Mouse (Mus musculus): ENCODE measurements around the gene Aup1.

Aup1 gene

DNA sequence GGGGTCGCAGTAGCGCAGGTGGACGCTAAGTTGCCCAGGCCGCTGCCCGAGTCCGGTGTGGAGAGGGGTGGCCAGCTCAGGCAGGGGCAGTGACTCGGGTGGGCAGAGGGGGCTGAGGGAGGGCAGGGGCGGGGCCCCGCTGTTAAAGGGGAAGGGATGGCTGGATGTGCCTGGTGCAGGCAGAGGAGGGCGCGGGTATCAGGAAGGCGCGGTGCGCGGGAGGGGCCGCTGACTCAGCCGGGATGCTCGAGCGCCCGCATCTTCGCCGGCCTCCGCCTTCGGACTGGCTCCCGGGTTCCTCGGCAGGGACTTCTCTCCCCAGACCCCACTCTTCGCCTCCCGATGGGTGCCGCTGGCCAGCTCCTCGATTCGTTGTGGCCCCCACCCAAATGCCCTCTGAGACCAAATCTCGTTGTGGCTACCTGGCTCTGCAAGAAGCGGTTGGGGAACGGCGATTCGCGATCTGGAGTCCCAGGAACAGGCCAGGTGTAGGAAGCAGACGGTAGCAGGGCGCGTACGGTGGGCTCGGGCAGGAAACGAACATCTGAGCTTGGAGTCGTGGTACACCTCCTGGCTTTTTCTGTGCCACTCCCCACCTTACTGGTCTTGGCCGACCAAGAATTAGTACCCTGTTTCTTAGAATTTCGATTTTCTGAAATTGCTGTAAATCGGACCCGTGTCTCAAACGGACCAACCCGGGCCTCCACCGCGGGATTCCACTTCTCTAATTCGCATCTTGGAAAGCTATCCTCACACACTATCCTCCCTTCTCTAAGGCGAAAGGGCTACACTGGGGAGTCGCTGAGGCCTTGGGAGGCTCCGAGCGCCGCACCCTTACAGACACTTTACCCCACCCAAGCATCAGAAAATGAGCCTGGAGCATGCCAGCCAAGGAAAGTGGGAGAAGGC, 16.2 kb downstream of the Aup1 start:
- peak; percentile 42 for DNase-seq

DNA sequence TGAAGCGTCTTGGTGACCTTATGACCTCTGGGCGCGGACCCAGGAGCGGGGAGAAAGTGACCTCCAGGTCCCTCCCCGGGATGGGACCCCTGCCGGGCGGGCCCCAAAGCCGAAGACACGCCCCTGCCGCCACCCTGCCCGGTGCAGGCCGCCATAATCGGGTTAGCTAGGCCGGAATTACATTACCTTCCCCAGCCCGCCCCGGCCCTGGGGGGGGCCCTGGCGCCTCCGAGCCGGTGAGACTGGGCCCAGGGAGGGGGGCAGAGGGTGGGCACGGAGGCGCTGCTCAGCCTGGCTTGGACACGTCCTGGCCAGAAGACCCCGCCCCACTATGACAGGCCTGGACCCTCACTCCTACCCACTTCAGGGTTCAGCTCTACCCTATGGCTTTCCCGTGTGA, 16.9 kb downstream of the Aup1 start:
- peak; percentile 47 for DNase-seq

DNA sequence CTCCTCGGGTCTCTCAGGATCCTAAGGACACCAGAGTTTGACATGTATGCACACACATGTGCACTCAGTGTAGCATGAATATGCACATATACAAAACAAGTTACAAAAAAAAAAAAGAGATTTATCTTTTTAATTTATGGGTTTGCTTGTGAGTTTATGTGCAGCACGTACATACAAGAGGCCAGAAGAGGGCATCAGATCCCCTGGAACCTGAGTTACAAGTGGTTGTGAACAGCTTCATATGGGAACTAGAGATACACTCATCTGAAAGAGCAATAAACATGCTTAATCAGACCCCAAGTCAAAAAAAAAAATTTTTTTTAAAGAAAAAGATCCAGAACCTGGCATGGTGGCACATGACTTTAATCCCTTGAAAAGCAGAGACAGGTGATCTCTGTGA, 20.7 kb downstream of the Aup1 start:
- DNase-seq, result no peak

DNA sequence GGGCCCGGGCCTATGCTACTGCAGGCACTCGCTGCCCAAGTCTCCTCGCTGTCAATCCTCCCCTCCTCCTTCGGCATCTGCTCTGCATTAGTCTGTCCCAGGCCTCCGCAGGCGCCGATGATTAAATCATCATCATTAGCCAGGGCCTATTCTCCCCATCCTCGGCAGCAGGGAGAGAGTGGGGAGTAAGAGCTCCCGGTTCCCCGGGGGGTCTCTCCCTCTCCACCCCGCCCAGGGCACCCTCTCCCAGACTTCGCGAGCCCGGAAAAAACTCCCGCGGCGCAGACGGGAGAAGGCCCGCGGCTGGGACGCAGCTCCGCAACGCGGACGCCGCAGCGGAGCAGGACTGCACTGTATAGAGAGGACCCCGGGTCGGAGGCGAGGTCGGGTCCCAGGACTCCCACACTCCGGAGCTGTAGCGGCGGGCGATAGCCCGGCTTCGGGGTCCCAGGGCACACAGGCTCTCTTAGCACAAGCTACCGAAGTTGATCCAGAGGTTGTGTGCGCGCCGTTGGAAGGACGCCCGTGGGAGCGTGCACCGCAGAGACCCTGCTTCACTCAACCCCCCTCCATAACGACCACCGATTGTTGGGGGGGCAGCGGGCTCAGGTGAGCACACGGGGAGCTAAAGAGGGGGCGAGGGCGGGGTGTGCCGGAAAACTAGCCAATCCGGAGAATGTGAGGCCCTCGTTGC, 23.5 kb downstream of the Aup1 start, which contains the start of gene Pcgf1:
TSS of gene Pcgf1 (plus strand) at position 240 of the 694 bp plus-strand sequence.
- DNase-seq, result peak; percentile 72

DNA sequence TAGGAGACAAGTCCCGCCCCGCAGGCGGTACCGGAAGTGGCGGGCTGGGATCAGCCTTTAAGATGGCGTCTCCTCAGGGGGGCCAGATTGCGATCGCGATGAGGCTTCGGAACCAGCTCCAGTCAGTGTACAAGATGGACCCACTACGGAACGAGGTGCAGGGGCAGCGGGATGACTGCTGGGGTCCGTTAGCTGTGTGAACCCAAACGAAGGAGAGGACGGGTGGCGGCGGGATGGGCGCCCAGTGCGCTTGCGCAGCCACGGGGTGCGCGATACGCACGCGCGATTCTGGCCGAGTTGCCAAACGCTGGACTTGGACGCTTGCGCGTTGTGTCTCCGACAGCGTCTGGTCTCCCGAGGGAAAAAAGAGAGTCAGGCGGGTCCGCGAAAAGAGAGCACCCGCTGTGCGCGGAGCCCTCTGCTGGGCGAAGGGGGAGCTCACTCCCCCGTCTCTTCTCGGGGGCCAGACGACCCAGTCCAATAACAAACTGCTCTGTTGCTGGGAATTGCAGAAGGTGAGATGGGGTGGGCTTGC, 24.1 kb downstream of the Aup1 start:
- DNase-seq, result peak; percentile 98

DNA sequence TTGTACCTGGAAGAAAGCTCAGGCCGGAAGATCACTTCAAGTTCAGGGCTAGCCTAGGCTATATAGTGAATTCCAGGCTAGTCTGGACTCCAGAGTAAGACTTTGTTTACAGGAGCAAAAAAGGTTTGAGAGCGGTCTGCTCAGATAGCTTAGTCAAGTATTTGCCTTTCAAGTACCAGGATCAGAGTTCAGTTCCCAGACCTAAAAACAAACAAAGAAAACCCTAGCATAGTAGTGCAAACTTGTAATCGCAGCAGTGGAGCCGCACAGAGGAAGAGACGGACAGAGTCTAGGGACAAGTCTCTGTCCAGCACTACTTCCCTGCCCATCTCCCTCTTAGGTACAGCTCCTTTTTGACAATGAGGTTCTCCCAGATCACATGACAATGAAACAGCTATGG, 25.9 kb downstream of the Aup1 start:
- DNase-seq, result no peak

DNA sequence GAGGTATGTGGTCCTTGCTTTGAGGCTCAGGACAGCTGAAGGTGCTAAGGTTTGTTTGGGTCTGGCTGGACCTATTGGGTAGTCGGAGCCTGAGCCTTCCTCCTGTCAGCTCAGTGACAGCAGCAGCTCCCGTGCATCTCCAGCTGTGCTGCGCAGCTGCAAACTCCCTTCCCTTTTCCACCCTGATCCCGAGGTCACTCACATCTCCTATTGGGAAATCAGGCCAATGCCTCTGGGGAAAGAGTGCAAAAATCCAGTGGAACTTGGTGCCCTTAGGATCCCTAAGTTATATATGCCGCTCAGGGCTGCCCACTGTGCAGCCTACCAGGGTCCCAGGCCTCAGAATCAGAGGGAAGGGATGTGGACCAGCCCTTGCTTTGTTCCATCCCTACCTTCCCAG, 29.2 kb downstream of the Aup1 start:
- DNase-seq, result no peak

DNA sequence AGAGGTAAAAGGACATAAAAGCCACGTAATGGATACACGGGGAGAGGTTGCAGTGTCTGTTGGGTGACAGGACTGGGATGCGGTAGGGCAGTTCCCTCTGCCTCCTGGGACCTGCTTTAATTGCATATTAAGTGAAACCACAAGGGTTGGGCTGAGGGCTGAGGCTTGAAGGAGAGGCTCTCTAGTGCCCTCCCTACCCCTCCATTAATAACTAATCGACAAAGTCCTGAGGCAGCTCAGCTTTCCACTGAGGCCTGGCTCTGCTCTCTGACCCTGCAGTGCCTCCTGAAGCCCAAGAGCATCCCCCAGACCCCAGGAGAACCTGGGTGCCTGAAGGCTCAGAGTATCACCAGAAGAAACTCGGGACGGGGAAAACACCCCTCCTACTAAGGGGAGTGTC, 30.2 kb downstream of the Aup1 start:
- DNase-seq, result no peak

DNA sequence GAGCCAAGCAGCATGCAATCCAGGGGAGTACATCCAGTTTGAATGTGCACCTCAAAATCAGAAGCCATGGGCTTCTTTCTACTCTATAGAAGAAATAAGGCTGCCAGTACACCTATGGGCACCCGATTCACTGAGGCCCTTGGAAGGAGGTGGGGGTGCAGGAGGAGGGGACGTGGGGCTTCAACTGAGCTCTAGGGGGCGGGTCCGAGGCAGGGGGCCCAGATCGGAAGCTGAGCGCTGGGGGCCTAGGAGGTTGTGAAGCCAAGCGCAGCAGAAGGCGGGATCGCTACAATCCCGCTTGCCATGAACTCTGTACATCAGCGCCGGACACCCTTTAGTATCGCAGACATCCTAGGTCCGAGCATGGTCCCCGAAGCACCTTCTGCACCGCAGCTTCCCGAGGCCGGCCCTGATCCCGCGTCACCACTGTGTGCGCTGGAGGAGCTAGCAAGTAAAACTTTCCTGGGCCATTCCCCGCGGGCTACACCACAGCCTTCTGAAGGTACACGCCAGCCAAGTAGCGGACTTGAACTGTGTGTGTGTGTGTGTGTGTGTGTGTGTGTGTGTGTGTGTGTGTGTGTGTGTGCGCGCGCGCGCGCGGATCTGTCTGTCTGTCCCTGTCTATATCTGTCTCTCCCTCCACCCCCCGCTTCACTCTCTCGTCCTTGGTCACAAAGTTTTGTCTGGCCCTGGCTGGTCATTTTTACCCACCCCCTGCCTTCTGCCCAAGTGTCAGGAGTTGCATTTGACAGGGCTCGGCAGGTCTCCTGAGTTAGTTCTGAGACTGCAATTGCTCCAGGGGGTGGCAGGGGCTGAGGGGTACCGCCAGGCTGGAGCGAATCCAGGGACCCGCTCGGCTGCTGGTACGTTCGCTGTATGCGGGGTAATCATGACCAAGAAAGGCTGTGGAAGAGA, 32.1 kb downstream of the Aup1 start, which contains the start of gene Lbx2:
TSS of gene Lbx2 (plus strand) at position 247 of the 915 bp plus-strand sequence.
- no peak for DNase-seq

DNA sequence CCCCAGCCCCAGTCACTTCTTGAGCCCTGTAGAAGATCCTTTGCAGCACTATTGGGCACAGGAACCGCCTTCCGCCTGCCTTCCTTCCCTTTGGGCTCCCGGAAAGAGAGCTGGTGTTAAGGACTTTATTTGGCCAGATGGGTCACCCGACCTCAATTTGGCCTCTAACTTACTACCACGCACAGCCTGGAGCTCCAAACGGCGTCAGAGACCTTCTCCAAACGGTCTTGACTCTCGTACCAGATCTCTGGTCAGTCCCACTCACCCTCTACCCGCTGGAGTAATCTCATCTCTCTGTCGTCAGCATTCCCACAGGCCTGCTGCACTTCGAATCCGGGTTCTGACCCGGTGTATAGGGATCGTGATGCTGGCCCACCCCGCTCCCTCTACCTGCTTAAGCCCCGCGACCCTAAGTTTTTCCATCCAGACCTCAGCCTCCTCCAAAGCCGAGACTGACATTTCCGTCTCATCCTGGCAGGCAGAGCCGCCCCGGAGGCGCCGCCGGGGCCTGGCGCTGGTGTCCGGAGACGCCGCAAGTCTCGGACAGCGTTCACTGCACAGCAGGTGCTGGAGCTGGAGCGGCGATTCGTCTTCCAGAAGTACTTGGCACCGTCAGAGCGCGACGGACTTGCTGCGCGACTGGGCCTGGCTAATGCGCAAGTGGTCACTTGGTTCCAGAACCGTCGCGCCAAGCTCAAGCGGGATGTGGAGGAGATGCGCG, 33.0 kb downstream of the Aup1 start:
- no peak for DNase-seq

DNA sequence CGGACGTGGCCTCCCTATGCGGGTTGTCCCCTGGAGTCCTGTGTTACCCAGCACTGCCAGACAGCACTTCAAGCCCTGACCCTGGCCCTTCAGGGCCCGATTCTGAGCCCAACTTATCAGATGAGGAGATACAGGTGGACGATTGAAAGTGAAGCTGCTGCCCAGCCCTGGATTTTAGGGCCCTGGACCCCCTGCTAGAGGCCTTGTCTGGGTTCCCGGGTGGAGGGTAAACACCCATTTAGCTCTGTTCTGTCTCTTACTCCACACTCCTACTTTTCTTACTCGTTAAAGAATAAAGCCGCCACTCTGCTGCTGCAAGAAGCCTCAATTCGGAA, 33.6 kb downstream of the Aup1 start:
- no peak for DNase-seq

DNA sequence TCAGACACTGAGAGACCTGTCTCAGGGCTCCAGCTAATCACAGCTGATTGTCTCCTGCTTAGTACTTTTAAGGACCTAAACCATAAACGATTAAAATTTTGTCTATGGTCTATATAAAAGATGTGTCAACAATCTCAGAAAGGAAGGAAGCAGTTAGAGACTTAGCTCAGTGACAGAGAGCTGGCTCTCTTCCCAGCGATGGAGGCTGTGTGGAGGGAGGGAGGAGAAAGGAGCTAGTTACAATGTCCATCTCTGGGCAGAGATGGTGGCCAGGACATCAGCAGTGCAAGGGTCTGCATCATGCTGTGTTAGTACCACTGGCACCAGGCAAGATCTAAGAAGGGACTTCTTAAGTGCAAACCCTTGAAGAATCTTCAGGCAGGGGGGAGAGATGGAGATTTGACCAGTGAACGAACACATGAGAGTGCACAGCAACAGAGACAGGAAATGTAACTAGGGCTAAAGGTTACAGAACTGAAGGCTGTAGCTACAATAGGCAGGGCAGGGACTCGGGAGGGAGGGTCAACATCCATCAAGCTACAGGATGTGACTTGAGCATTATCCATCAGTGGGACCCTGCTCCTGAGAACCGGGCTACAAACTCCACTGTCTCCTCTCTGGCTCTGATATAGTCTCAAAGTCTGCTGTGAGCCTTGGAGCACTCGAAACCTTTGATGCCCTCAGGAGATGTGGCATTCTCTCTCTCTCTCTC, 38.3 kb downstream of the Aup1 start:
- no peak for DNase-seq

DNA sequence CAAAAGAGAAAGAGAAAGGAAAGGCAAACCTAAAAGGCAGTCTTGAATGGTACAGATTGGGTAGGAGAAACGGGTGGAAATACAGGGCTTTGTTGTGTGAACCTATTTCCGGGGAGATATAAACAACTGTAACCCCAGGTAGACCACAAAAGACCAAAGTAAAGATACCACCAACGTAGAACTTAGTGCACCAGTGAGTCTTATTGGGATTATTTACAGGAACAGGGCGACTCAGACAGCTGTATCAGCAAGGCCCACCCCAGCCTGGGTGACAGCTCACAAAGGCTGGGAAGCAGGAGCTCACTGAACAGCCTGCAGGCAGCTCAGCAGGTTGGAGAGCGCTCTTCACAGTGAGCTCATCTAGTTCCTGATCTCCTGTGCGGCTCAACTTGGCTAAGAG, 41.6 kb downstream of the Aup1 start:
- no peak for DNase-seq

DNA sequence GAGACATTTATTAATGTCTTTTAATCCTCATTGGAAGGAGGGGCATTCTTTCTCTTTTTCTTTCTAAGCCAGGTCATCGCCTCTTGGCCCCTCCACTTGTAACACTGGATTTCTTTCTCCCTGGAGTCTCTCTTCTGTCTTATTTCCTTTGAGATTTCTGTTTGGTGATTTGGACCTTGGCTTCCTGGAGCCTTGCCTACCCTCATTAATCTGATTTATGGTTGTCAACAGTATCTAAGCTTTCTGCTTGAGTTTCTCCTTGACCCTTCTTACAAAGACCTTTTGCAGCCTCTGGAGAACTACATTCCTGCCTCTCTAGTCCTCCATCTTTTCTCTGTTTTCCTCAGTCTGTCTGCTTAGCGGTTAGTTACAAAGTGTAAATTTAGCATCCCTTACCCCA, 44.1 kb downstream of the Aup1 start:
- no peak for DNase-seq

DNA sequence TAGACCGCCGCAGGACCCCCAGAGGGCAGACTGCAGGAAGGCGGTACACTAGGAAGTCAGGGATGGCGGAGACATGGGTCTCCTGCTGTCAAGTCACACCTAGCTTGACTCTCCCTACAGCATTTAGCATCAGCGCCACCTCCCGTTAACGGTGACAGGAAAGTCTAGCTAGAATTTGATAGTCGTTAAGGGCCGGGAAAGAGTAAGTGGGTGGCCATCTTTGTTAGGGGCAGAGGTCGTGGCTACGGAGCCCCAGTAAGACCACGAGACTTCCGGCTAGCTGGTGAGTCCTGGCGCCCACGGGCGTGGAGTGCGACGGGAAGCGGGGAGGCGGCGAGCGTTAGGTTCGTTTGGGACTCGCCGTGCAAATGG, 47.0 kb downstream of the Aup1 start, which contains the start of the genes Ccdc142 and Gm42688:
TSS of gene Ccdc142 (plus strand) at position 286 of the 372 bp plus-strand sequence.
TSS of gene Gm42688 (plus strand) at position 302 of the 372 bp plus-strand sequence.
- DNase-seq, result peak; percentile 92

DNA sequence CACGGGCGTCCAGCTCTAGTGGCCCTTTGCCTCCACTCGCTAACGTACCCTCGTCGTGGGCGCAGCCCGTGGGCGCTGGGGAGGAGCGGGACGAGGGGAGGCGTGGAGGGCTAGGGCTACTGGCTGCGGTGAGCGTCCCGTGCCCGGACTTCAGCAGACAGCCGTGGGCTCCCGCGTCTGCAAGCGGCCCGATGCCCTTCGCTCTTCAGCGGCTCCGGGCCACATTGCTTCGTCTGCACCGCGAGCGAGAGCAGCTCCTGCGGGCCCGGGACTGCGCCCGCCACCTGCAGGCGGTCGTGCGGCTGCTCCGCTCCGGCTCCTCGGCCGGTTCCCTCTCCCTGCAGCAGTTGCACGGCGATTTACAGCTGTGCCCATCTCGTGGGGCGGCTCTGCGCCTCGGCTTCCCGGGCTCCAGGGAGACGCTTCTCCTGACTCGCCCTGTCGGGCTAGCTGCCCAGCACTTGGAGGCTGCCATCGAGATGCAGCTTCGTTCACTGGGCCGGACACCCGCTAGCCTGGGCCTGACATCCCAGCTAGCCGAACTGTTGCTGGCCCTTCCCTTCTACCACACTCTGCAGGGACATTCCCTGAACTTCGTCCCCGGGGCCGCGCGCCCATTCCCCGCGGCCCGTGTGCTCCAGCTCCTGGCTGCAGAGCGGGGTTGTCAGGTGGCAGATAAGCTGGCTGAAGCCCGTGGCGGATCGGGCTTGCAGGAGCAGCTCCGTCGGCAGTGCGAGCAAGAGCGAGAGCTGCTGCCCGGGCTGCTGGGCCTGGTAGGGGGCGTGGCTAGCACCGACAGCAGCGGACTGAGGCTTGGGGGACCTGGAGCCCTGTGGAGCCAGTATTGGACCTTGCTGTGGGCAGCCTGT, 47.6 kb downstream of the Aup1 start:
- DNase-seq, result peak; percentile 63

DNA sequence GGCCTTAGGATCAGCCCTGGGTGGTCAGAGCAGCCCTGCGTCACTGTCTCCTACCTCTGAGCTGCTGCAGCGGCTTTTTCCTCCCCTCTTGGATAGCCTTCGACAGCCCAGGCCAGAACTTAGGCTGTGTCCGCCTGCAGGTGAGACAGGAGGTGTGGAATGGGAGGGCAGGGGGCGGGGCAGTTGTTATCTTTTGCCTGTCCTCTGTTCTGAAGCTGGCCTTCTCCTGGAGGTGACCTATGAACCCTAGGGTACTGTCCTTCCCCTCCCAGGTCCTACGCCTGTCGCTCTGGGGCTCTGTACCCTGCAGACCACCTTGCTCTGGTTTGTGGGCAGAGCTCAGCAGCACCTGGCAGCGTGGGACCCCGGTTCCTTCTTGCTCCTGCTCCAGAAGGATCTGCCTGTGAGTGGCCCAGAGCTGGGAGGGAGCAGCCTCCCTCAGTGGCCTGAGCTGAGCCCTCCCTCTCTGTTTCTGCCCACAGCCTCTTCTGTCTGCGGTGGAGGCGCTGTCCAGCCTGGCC, 48.9 kb downstream of the Aup1 start:
- DNase-seq, result peak; percentile 42

DNA sequence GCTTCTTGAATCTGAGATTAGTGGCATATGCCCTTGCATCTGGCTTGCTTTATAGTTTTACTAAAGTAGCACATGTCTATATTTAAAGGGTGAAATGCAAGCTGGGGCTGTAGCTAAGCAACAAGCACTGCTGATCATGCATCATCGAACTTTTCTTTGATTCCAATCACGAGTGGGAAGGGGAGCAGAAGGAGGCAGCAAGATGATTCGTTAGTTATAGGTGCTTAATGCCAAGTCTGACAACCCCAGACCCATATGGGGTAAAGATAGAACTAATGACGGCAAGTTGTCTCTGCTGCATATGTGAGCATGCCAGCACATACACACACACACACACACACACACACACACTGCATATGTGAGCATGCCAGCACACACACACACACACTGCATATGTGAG, 49.8 kb downstream of the Aup1 start:
- DNase-seq, result no peak

Measured in cerebellum, adult 11-12 months (tissue).